Mouse (Mus musculus) ES-Bruce4 (cell line): ENCODE measurements around the gene Paxbp1.

ENCODE experiments used
- CTCF ChIP-seq: IDR thresholded peaks from one replicate; pipeline ENCODE4 v1.8.1; 2011; ENCODE audit warnings: low read depth, low read length
- POLR2A ChIP-seq: IDR thresholded peaks from one replicate; pipeline ENCODE4 v1.8.1; 2011; ENCODE audit warnings: low read length; ENCODE audit not compliant: insufficient read depth

- TF ChIP-seq POLR2A (no peak), CTCF (peak; percentile 59)
Observed at GRCm38 (mm10) chr16:91023384-91023783, 21.0 kb downstream of the Paxbp1 start.
